Mouse (Mus musculus): ENCODE data around the gene Jam3.

- TF ChIP-seq GATA1 (IDR thresholded peaks at IDR 0.05; ENCODE audit: low read length) (no peak), TAL1 (IDR thresholded peaks at IDR 0.05; ENCODE audit: low read length) (no peak)
These were observed 35.2 kb upstream of the Jam3 start for GRCm38 (mm10) chr9:27190461-27190860.

Data from erythroblast, embryonic 14.5 days (primary cell).